Mouse (Mus musculus): Measurements from ENCODE around the gene Usp49.
"Not testable (repeated sequence)": the region's sequence is repeated elsewhere in the genome, so short reads cannot be mapped to it uniquely, and the experiment has no call there.

Usp49 gene

DNA sequence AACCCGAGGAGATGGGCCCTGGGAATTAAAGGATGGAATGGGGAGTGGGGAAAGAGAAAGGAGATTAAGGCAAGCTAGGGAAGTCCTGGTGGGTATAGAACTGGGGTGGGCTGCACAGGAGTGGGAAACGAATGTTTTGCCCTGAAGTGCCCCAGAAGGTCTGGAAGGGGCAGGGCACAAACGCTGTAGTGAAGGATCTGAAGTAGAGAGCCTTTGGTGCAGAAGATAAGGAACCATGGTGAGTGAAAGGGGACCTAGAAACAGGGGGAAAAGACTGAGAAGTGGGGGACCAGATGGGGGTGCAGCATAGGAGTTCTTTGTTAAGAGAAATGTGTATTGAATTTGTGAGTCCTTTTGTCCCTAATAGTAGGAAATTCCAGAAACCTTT, at the start of gene Usp49:
Gene Usp49 (plus strand): TSS at position 13 of the 388 bp plus-strand sequence.
- DNase-seq (ENCODE audit: low spot score in 2 of 2): no peak

- DNase-seq (ENCODE audit: low spot score in 2 of 2): no peak
Observed at GRCm38 (mm10) chr17:47580962-47581361, 49.5 kb upstream of the Usp49 start.

DNA sequence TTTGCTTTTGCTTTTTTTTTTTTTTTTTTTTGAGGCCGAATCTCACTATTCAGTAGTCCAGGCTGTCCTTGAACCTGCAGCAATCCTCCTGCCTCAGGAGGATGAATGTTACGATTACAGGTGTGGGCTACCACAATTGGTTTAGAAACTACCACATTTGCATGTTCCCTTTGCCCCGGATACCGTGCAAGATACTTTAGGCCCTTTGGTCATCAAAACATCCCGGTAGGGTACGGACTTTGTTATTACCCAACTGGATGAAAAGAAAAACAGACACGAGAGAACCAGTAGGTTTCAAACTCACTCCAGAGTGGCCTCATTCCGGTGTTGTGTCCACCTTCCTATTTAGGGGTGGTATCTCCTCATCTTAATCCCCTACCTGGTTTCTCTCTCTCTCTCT, 42.0 kb upstream of the Usp49 start:
- no peak for DNase-seq (ENCODE audit: low spot score in 2 of 2)

DNA sequence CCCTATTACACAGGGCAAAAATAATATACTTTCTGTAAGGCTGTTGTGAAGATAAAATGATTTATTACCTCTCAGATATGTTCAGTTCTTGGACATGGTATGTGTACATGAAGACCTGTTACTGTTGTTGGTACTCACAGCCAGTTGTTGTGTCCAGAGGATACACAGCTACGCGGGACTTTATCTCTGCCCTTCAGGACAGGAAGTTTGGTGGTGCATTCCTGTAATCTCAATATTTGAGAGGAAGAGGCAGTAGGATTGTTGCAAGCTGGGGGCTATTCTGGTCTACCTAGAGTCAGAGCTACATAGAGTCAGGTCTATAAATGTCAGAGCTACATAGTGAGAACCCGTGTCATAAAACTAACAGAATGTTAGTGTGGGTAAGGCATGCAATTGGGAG, 39.4 kb upstream of the Usp49 start:
- DNase-seq (ENCODE audit: low spot score in 2 of 2): no peak

- peak; percentile 84 to 89 for DNase-seq (ENCODE audit: low spot score in 2 of 2)
Observed at GRCm38 (mm10) chr17:47593215-47593853, 37.2 kb upstream of the Usp49 start.

DNA sequence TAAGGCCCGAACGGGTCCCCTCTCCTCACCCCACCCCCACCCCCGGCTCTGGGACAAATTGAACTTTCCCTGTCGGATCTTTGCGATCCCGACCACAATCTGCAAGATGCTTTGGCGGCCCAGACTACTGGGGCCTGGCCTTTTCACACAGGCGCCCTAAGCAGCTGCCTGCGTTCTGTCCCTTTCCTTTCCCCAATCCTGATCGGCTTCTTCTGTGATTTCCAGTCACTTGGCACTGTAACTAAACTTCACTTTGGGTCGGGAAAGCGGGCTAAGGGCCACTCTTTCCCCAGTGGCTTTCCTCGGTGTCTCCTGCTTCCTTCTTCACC, 36.7 kb upstream of the Usp49 start:
- no peak for DNase-seq (ENCODE audit: low spot score in 2 of 2)

DNA sequence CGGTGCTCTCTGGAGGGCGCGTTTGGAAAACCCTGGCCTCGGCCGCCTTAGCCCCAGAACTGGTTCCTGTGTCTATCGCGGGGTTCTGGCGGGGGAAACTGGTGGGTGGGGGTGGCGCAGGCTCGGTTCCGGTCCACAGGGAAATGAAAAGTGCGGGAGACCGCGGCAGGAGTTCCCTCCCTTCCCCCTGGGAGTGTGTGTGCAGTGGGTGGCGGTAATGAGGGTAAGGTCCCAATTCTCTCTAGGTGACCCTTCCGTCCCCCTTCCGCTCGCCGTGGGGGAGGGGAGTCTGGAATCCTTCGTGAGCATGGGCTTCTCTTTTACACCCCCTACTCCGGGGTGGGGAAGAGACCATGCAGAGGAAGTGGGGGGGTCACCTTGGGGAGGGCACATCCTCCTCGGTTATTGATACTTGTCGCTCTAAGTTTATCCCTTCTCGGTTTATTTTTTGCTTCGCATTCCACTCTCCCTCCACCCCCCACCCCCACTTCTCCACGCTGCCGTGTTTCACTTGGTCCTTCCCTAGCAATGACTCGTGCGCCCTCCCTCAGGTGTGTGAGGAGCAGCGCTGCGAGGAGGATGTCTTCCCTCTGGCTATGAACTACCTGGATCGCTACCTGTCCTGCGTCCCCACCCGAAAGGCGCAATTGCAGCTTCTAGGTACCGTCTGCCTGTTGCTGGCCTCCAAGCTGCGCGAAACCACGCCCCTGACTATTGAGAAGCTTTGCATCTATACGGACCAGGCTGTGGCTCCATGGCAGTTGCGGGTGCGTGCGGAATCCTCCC, 36.1 kb upstream of the Usp49 start:
- peak in 1 of 2 experiments; percentile 53 for DNase-seq (ENCODE audit: low spot score in 2 of 2)

DNA sequence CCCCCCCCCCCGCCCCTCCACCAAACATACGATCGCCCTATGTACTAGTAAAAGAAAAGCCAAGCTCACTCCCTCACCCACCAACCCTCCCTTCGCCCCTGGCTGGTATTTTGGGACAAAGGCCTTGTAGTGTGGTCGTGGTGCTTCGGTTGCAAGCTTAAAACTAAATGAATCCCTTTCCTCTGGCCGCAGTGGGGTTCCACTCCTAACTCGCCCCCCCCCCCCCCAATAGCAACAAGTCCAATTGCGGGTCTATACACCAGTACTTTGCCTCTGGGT, 35.6 kb upstream of the Usp49 start:
- DNase-seq (ENCODE audit: low spot score in 2 of 2): no peak

DNA sequence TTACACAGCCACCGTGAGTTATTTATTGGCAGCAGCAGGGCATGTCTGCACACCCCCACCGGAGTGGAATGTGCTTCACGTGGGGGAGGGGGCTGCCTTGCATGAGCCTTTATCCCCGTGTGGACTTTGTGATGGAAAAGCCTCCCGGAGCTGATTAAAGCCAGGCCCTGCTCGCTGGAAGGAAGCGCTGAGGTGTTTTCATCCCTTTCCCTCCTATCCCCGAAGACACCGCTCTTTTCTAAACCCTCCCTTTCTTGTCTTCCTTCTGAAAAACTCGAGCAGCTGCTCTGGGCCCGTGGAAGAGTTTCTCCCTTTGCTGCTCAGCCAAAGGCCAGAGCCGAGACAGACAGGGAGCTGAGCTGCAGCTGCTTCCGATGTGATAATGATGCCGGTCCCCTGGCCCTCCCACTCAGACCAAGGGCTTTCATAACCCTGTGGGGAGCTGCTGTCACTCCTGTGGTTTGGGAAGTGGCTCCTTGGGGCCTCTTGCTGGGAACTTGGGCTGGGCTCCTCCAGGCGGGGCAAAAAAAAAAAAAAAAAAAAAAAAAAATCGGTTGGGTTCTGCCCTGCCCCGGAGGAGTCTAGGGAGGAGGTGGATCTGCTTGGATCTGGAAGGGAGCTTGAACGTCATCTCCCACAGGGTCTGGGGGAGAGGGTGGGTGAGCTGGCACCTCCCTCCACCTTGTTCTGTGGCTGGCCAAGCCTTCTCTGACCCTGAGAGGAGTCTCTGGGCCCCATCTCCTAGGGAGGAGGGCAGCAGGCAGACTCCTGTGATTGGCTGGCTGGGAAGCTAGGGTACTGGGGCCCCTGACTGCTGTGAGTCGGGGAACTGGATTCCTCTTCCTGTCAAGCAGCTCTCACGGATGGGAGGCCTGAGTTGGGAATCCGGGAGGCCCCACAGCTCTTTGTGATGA, 35.0 kb upstream of the Usp49 start:
- DNase-seq (ENCODE audit: low spot score in 2 of 2): peak in 1 of 2 experiments; percentile 48

DNA sequence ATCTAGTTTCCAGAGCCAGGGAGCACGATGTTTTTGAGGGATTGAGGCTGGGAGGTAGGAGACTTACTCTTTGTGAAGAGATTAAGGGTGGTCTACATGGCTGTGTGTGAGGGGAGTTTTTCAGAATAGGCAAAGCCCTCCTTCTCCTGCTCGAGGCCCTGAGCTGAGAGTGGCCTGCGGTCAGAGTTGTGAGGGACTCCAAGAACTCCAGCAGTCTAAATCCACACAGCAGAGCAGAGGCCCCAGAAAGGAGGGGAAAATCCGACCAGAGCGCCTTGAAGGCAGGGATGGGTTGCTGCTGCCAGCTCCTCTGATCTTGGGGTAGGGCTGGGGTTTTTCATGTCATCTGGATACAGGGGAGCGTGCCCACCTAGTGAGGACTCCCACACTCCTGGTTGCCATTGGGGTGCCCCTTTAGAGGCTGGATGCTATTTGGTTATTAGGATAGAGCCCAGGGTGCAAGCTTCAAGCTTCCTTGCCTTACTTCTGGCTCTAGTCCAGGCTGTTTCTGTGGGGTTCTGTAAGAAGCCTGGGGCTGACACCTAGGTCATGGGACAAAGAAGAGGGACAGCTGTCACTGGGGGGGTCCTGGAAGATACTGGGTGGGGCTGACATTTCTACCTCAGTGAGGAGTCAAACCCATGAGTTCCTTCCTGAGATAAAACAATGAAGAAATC, 34.2 kb upstream of the Usp49 start:
- DNase-seq (ENCODE audit: low spot score in 2 of 2): peak in 1 of 2 experiments; percentile 11

- no peak for DNase-seq (ENCODE audit: low spot score in 2 of 2)
Observed at GRCm38 (mm10) chr17:47596839-47597164, 33.7 kb upstream of the Usp49 start.

DNA sequence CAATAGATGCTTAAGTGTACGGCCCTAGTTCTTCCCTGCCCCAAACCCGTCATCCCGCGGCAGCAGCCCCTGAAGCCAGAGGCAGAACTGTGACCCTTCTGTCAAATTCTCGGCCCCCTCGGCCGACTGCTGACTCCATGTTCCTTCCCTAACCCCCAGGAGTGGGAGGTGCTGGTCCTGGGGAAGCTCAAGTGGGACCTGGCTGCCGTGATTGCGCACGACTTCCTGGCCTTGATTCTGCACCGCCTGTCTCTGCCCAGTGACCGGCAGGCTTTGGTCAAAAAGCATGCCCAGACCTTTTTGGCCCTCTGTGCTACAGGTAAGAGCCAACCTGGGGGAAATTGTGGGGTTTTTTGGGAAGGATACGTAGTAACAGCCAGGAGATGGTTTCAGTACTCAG, 33.2 kb upstream of the Usp49 start:
- no peak for DNase-seq (ENCODE audit: low spot score in 2 of 2)

DNA sequence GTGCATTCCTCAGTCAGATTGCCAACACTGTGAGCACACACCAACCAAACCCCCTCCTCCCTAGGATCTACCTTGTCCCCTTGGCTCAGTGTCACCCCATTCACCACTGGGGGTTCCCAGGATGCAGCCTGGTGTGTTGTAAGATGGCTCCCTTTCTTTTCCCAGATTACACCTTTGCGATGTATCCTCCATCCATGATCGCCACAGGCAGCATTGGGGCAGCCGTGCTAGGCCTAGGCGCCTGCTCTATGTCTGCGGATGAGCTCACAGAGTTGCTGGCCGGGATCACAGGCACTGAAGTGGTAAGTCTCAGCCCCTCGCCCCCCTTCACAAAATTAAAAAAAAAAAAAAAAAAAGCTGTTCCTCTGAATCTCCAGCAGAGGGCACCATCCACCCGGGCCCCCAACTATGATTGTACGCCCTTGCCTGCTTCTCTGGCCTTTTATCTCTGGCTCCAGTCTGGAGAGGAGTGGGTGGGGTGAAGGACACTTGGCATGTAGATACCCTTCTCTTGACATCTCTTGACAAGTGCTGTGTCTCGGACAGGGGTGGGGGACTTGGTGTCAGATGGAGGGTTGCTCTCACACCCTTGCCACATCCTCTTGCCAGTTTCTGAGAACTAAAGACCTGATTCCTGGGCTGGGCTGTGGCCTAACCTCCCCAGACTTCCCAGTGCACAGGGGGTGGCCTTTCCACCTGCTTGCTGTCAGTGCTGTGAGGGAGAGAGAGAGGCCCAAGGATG, 32.5 kb upstream of the Usp49 start:
- peak in 1 of 2 experiments; percentile 25 for DNase-seq (ENCODE audit: low spot score in 2 of 2)

DNA sequence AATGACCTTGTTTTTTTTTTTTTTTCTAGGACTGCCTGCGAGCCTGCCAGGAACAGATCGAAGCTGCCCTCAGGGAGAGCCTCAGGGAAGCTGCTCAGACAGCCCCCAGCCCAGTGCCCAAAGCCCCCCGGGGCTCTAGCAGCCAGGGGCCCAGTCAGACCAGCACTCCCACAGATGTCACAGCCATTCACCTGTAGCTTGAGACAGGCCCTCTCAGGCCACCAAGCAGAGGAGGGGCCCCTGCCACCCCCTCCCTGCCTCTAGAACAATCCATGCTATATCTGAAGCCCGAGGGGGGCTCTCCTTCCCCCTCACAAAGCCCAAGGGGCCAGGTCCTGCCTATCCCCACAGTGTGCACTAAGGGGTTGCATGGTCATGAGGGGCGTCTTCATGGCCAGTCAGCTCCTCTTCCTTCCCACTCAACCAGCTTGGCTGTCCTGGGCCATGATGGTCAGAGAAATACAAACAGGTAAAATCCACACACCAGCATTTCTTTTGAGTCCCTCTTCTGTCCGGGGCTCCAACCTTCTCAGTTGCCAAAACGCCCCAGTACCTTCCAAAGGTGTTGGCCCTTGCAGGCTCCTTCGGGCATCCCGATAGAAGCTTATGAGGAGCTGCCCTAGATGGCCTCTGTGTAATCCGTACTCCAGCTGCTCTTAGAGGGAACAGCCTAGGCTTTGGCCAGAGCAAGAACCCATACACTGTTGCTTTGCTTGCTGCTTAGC, 31.7 kb upstream of the Usp49 start:
- DNase-seq (ENCODE audit: low spot score in 2 of 2): not testable (repeated sequence)

GRCm38 (mm10) chr17:47599511-47600297, 30.8 kb upstream of the Usp49 start:
- DNase-seq (ENCODE audit: low spot score in 2 of 2): no peak

DNA sequence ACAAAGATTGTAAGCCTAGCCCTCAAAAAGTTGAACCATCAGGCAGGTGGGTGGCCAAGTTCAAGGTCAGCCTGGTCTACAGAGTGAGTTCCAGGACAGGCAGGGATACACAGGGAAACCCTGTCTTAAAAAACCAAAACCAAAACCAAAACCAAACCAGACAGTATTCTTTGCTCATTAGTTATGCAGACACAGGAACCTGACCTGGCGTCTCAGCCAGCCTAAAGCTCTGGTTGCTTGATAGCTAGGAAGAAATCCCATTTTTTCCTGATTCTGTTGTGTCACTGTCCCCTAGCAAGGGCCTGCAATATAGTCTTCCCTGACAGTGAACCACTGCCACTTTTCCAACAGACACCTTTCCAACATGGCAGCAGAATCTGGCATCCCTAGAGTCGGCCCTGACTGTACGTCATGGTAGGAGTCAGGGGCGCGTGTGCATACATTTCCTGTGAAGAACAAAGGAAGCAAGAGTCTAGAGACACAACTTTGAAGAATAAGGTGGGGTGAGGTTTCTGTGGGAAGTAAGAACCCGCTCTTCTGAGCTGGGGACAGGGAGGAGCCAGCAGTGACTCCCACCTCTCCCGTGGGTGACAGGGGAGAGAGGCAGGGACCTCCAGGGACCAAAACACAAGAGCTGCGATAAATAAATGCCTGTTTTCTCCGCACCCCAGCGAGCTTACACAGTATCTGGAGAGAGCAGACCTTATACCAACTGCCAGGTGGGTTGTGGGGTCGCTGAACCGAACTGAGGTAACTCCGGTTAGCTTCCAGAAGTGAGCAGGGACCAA, 29.7 kb upstream of the Usp49 start:
- DNase-seq (ENCODE audit: low spot score in 2 of 2): no peak

- DNase-seq (ENCODE audit: low spot score in 2 of 2): no peak
Observed at GRCm38 (mm10) chr17:47601389-47601755, 29.1 kb upstream of the Usp49 start.

GRCm38 (mm10) chr17:47602289-47602688, 28.2 kb upstream of the Usp49 start:
- no peak for DNase-seq (ENCODE audit: low spot score in 2 of 2)

GRCm38 (mm10) chr17:47606220-47606619, 24.3 kb upstream of the Usp49 start:
- DNase-seq (ENCODE audit: low spot score in 2 of 2): no peak
